Mouse (Mus musculus): ENCODE results near the gene Cdc42bpb.

DNA sequence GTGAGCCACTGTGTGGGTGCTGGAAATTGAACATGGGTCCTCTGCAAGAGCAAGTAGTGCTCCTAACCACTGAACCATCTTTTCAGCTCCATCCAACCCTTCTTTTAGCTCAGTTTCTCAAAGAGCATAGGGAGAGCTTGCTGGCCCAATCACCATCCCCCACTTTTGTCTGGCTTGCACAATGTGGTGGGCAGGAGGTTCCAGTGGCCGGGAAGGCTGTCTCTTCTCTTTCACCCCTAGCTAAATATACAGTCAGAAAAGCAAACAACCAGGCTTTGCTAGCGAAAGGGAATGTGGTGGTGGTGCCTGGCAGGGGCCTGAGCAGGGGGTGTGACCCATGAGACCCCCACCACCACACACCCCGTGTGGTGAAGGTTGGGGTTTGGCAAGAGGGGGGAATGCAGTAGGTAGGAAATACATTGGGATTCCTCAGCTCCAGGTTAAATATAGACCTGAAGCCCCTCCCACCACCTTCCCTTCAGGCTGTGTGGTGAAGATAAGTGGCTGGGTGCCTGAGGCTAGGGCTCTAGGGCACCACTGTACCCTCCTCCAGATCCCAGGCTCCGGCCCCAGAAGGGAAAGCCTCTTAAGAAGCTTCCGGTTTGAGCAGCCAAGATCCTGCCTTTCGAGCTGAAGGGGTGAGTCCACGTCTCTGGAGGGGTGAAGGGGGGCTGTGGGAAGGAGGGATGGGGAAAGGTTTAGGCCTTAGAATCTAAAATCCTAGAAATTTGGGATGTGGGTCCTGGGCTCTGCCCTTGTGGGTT lies 43.6 kb upstream of the Cdc42bpb start:
- TF ChIP-seq POLR2A (IDR thresholded peaks at IDR 0.05; ENCODE audit: low read depth, low read length): no peak
- TF ChIP-seq CTCF (conservative IDR thresholded peaks at IDR 0.05; ENCODE audit: insufficient read depth, insufficient read length, low read depth, low read length): no peak
